In genomic region chr6:122764446-122765297, GRCm38 (mm10) we compare ENCODE assay signal across 1 mouse cellular context.
TF ChIP-seq lines count a peak whose summit lies in the region.

No protein-coding gene starts in this region.

TF ChIP-seq in MEL, 35 proteins besides CTCF, POLR2A, EP300 and RAD21 (continued from another document):
- TF ChIP-seq CHD1 (IDR thresholded peaks at IDR 0.05; ENCODE audit: low read depth, low read length) (no peak), E2F4 (IDR thresholded peaks at IDR 0.05; ENCODE audit: borderline replicate concordance, low read depth, low read length) (no peak), RCOR1 (IDR thresholded peaks at IDR 0.05; ENCODE audit: low read depth, low read length) (no peak), NELFE (IDR thresholded peaks at IDR 0.05; ENCODE audit: low read depth, low read length) (no peak; the same call in 1 of the 2 replicates), MXI1 (IDR thresholded peaks at IDR 0.05; ENCODE audit: low read depth, low read length) (peak; percentile 29; the same call in 1 of the 2 replicates), CHD2 (IDR thresholded peaks at IDR 0.05; ENCODE audit: low read length) (no peak), ELF1 (IDR thresholded peaks at IDR 0.05; ENCODE audit: low read depth, low read length) (peak; percentile 7; the same call in 1 of the 2 replicates), MYB (IDR thresholded peaks at IDR 0.05; ENCODE audit: low read depth, low read length) (no peak), POLR2AphosphoS5 (IDR thresholded peaks at IDR 0.05; ENCODE audit: borderline replicate concordance, low read depth, low read length) (no peak), ZC3H11A (IDR thresholded peaks at IDR 0.05; ENCODE audit: low read depth, low read length) (no peak), ZMIZ1 (IDR thresholded peaks at IDR 0.05; ENCODE audit: low read depth, low read length) (no peak), MAFK (IDR thresholded peaks at IDR 0.05; ENCODE audit: borderline replicate concordance, low read depth, low read length) (no peak), NRF1 (IDR thresholded peaks at IDR 0.05; ENCODE audit: insufficient read depth, low read depth, low read length, poor library complexity, severe bottlenecking) (peak; percentile 80), TCF12 (IDR thresholded peaks at IDR 0.05; ENCODE audit: low read depth, low read length) (0 out of 2 replicates have a peak, but pooled peaks have one; percentile 8), HCFC1 (IDR thresholded peaks at IDR 0.05; ENCODE audit: low read depth, low read length) (no peak), ETS1 (IDR thresholded peaks at IDR 0.05; ENCODE audit: low read depth, low read length) (peak; percentile 55; the same call in 1 of the 2 replicates), MAX (IDR thresholded peaks at IDR 0.05; ENCODE audit: low read length) (peak; percentile 69), USF2 (IDR thresholded peaks at IDR 0.05; ENCODE audit: borderline replicate concordance in 1 of 2, insufficient read depth in 1 of 2, low read depth in 1 of 2, low read length in 2 of 2) (no peak), JUND (IDR thresholded peaks at IDR 0.05; ENCODE audit: low read depth, low read length) (no peak), SMC3 (IDR thresholded peaks at IDR 0.05; ENCODE audit: low read depth, low read length) (no peak), UBTF (IDR thresholded peaks at IDR 0.05; ENCODE audit: borderline replicate concordance, insufficient read depth, low read depth, low read length) (0 out of 2 replicates have a peak, but pooled peaks have one; percentile 18), ZNF384 (IDR thresholded peaks at IDR 0.05; ENCODE audit: low read depth, low read length) (no peak), USF1 (IDR thresholded peaks at IDR 0.05; ENCODE audit: low read depth, low read length) (no peak), MYC (IDR thresholded peaks at IDR 0.05; ENCODE audit: low read depth, low read length) (0 out of 2 replicates have a peak, but pooled peaks have one; percentile 14), KAT2A (conservative IDR thresholded peaks at IDR 0.05; ENCODE audit: low read depth, low read length) (no peak), POLR2AphosphoS2 (IDR thresholded peaks at IDR 0.05; ENCODE audit: low read length) (no peak)
